Comparison of ENCODE assay signal across 8 mouse cellular contexts in the genomic region with DNA sequence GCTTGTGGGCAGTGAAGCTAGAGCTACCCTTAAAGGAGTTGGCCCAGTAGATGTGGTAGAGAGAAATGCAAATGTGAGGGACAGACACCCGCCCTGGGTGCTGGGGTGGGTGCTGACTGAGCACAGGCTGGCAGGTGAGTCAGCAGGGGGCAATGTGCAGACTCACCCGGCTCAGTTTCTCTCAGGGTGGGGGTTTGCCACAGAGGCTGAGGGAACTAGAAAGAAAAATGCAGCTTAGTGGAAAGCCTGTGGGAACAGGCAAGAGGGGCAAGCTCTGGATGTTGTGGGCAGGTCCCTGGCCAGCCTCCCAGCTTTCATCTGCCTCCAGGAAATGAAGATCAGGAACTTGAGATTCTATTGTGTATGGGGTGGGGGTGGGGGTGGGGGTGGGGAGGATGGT. TPM values are rescaled to one million over a fixed set of nuclear protein-coding genes. Genes with fewer than 3 reads are reported as not detected.
DNase-seq lines count a peak whose midpoint lies in the region; ATAC-seq and TF ChIP-seq lines count a peak whose summit lies in the region.

No protein-coding gene starts in this region.

- H3K27ac ChIP-seq in forebrain, embryonic 15.5 days (replicated peaks), result 0 out of 2 replicates have a peak overlapping the region, but pooled peaks have one; percentile 8
- no peak overlapping the region for H3K27ac ChIP-seq in forebrain, postnatal 0 days (ENCODE audit: low read depth, low read length)
- peak overlapping the region; percentile 68 for H3K27ac ChIP-seq in heart, embryonic 15.5 days

- 41% methylated on average over 2 of the region's 2 CpGs for WGBS in forebrain, embryonic 15.5 days
- WGBS in forebrain, postnatal 0 days, result 22% methylated on average over 2 of the region's 2 CpGs
- 36% methylated on average over 2 of the region's 2 CpGs for WGBS in heart, embryonic 15.5 days

- no peaks in the 10 kb centered on the region for H3K27me3 ChIP-seq in forebrain, embryonic 15.5 days
- H3K27me3 ChIP-seq in forebrain, postnatal 0 days (ENCODE audit: insufficient read depth, low read length), result no peaks in the 10 kb centered on the region
- H3K27me3 ChIP-seq in heart, embryonic 15.5 days, result no peaks in the 10 kb centered on the region

- no peak overlapping the region for H3K4me2 ChIP-seq in forebrain, embryonic 15.5 days (replicated peaks)
- no peak overlapping the region for H3K4me2 ChIP-seq in forebrain, postnatal 0 days (ENCODE audit: low read depth)
- H3K4me2 ChIP-seq in heart, embryonic 15.5 days, result no peak overlapping the region

- no peak overlapping the region for H3K9ac ChIP-seq in forebrain, embryonic 15.5 days (replicated peaks)
- H3K9ac ChIP-seq in forebrain, postnatal 0 days, result no peak overlapping the region
- H3K9ac ChIP-seq in heart, embryonic 15.5 days, result no peak overlapping the region

- no peak for TF ChIP-seq CTCF in forebrain, postnatal 0 days (IDR thresholded peaks at IDR 0.05; ENCODE audit: low read depth)

- H3K9me3 ChIP-seq in forebrain, embryonic 15.5 days, result no peaks in the 10 kb centered on the region
- H3K9me3 ChIP-seq in forebrain, postnatal 0 days (ENCODE audit: low read length), result no peaks in the 10 kb centered on the region
- H3K9me3 ChIP-seq in heart, embryonic 15.5 days (replicated peaks), result no peaks in the 10 kb centered on the region

- H3K36me3 ChIP-seq in forebrain, embryonic 15.5 days, result no peaks in the 10 kb centered on the region
- no peaks in the 10 kb centered on the region for H3K36me3 ChIP-seq in forebrain, postnatal 0 days (ENCODE audit: insufficient read depth)
- H3K36me3 ChIP-seq in heart, embryonic 15.5 days, result no peaks in the 10 kb centered on the region

- no peak for DNase-seq in forebrain, postnatal 0 days
- peak; percentile 56 for DNase-seq in adrenal gland, postnatal 14 days
- peak; percentile 67 to 73 for DNase-seq in kidney, postnatal 4 days
- DNase-seq in ovary, postnatal 14 days (ENCODE audit: low spot score), result peak; percentile 31
- no peak for DNase-seq in right cerebral cortex, postnatal 25 days
- no peak for DNase-seq in right cerebral cortex, postnatal 14 days

- peaks cover 11% of the 10 kb centered on the region for H3K4me1 ChIP-seq in forebrain, embryonic 15.5 days
- no peaks in the 10 kb centered on the region for H3K4me1 ChIP-seq in forebrain, postnatal 0 days (ENCODE audit: insufficient read depth)
- peaks cover 11% of the 10 kb centered on the region for H3K4me1 ChIP-seq in heart, embryonic 15.5 days (replicated peaks)

- H3K4me3 ChIP-seq in forebrain, embryonic 15.5 days, result no peak overlapping the region
- H3K4me3 ChIP-seq in forebrain, postnatal 0 days (ENCODE audit: low read depth, low read length), result no peak overlapping the region
- no peak overlapping the region for H3K4me3 ChIP-seq in heart, embryonic 15.5 days

- ATAC-seq in forebrain, embryonic 15.5 days (replicated peaks), result no peak
- no peak for ATAC-seq in forebrain, postnatal 0 days
- peak; percentile 62; the same call in 1 of the 2 replicates for ATAC-seq in heart, embryonic 15.5 days (replicated peaks; ENCODE audit: insufficient number of reproducible peaks, insufficient read depth, low FRiP score, low read depth)

RNA-seq across cellular contexts. Expression of gene Cdcp1, which starts 21.9 kb away (rescaled TPM):
- polyA plus RNA-seq in forebrain, embryonic 15.5 days (2015; fragmentation: Nextera tagmentation; extraction: Ambion mirVana), result 0.09 TPM in 1 of 2 replicates, not detected in the other
- 0.48 and 0.92 TPM in 2 replicates for total RNA-seq in forebrain, postnatal 0 days (2014; rRNA removed)
- polyA plus RNA-seq in forebrain, postnatal 0 days (2015; fragmentation: Nextera tagmentation; extraction: Ambion mirVana), result 0.10 and 0.16 TPM in 2 replicates
- total RNA-seq in adrenal gland, postnatal 14 days (2021), result 0.30 and 0.85 TPM in 2 replicates
- polyA plus RNA-seq in heart, embryonic 15.5 days (2015; fragmentation: Nextera tagmentation; extraction: Ambion mirVana), result 0.39 and 2.4 TPM in 2 replicates

RNA-seq across cellular contexts. Expression of gene Tmem158, which starts 22.8 kb away (rescaled TPM):
- polyA plus RNA-seq in forebrain, embryonic 15.5 days (2015; fragmentation: Nextera tagmentation; extraction: Ambion mirVana), result 36.0 and 36.9 TPM in 2 replicates
- total RNA-seq in forebrain, postnatal 0 days (2014; rRNA removed), result 175 and 182 TPM in 2 replicates
- polyA plus RNA-seq in forebrain, postnatal 0 days (2015; fragmentation: Nextera tagmentation; extraction: Ambion mirVana), result 103 and 113 TPM in 2 replicates
- total RNA-seq in adrenal gland, postnatal 14 days (2021), result 12.9 and 16.1 TPM in 2 replicates
- polyA plus RNA-seq in heart, embryonic 15.5 days (2015; fragmentation: Nextera tagmentation; extraction: Ambion mirVana), result 10.4 and 17.6 TPM in 2 replicates

Comparison
In these comparisons a context has a peak if more than half of its experiments do, and no peak if none do; other contexts are left out.
1. DNase-seq: peak in adrenal gland, postnatal 14 days (single experiment), kidney, postnatal 4 days (2 of 2) and ovary, postnatal 14 days (single experiment); none in forebrain, postnatal 0 days (single experiment), right cerebral cortex, postnatal 25 days (single experiment) and right cerebral cortex, postnatal 14 days (single experiment).